Mouse (Mus musculus) cerebellum, adult 9-11 months (tissue): ENCODE measurements at regions not wholly inside any gene's neighbourhood (a gene's known extent, or its start where the extent isn't known, plus 50 kb on each side); places are given as distances from the start of the nearest gene placed in this dataset.

ENCODE experiments used
- DNase-seq: peaks from one replicate; pipeline ENCODE4 v3.0.0; 2022

DNA sequence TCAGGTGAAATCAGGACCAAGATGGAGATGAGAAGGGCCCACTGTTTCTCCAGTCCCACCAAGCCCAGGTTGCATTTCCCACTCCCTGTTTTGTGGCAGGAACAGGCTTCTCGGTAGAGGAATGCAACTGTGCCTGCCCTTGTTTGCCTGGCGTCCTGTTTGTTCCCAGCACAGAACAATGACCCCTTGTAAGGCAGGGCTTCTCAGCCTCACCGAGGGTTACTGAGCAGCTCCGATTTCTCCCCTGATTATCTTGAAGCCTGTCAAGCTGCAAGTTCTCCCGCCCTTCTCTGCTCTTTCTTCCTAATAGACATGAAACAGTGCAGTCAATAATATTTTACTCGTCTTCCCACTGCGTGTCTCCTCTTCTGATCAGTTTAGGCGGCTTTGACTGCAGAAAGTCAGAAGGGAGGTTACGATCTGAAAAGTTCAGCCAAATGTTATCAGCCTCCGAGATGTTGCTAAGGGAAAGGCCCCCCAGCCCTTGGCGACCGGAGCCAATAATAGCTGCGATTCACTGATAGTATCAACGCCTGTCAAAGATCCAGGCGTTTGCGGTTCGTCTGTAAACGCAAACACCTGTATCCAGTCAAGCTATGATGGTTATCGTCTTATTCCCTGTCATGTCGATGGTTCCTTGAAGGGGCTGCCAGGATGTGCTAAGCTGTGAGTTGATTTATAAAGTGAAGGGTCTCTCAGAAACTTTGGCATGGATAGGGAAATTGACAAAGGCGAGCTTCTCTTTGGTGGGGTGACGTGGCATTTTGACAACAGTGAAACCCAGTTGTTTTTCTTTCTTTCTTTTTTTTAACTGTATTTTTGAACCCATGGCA lies 287.7 kb upstream of the Zfp507 start:
- DNase-seq, result no peak

DNA sequence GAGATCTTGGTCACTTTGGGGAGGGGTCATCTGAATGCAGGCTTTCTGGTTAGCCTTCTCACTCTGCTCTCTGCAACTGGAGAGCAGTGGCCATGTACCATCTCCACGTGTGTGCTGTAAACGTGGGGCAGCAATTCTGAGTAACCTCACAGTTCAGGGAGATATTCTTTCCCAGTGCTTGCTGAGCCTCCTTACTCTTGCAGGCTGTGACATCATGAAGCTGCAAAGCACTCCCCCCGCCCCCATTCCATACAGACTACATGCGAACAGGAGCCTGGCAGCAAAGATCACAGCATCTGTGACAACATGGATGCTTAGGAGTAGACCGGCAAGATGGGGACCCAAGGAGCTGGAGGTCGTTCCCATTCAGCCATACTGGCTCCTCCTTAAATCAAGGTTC lies 284.8 kb upstream of the Zfp507 start:
- DNase-seq, result no peak

- DNase-seq, result no peak
Observed at GRCm38 (mm10) chr7:36078666-36079065, 275.9 kb upstream of the Zfp507 start.

DNA sequence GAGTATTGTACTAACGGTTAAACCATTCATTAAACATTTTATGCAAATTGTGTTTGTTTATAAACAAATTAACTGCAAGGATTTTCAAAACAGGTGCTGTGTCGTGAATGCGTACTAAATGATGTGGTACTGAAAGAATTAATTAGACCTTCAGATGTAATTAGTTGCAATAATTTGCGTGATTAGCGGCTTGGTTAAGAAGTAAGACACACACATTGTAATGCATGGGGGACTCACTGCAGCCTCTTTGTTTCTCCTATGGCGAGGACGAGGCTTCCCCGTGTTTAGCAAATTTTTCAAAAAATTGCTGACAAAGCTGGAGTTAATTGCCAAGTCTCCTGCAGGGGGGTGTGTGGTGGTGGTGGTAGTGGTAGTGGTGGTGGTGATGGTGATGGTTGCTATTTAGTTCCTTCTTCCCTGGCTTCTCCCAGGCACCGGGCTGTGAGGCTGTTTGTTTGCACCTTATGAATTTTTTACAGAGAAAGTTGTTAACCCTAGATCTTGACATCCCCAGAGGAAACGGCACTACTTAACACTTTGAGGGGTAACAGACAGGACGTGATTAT lies 275.4 kb upstream of the Zfp507 start:
- DNase-seq, result no peak

DNA sequence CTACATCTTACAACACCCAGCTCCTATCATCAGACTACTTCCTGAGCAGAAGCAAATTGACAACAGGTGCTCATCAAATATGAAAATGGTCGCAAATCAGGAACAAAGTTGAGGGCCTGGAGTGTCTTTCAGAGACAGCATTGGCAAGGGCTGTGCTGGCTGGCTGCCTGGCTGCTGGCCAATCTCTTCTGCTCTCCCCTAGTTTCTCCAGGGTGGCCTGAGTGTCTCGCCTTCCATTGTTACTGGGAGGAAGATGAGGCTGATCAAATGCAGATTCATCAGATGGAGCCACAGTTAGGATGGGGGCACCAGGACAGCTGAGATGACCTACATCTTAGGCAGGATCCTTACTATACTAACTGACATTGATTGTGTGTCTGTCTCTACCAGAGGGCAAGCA lies 274.5 kb upstream of the Zfp507 start:
- no peak for DNase-seq

DNA sequence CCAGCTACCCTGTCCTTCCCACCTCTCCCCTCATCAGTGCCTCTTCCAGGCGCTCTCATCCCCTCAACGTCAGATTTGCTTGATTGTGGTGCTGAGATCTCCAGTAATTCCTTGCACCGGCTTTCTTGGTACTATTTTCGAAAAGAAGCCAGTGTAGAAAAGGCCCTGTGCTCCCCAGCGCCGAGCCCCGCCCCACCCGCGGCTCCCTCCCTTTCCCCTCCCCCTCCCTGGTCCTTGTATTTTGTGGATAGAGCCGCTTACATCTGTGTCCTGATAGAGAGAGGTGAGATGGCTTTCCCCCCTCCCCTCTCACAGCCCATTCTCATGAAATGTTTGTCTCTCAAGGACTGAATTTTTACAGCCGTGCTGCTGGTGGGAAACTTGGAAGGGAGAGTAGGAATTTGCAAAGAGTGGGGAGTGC lies 273.2 kb upstream of the Zfp507 start:
- DNase-seq, result no peak

GRCm38 (mm10) chr7:36071774-36072173 lies 269.0 kb upstream of the Zfp507 start:
- no peak for DNase-seq

DNA sequence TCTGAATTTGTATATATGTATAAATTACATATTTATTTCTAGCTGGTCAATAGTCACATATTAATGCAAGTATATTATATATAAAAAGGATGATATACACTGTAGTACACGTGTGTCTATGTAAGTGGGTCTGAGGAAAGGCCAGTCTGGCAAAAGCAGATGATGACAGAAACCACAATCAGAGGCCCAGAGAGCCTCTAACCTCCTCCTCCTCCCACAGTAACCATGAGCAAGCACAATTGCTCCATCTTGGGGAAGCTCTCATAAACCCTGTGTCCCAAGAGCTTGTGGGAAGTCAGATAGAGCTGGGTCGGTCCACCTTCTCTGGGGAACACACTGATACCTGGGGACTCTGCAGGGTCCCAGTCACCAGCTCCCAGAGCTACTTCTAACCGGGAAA lies 263.9 kb upstream of the Zfp507 start:
- DNase-seq, result no peak

DNA sequence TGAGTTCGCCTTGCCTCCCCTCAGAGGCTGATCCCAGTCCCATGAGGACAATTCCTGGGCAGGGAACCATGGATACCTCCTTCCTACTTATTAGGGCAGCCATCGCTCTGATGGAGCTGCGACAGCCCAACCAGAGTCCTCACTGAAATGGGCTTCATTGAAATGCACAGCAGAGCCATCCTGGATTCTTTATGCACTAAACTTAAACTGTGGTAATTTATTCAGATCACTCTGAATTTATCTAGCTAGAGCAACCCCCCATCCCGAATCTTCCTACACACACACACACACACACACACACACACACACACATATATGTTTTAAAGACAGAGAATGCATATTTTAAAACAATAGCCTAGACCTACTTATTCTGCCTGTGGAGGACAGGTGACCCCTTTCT lies 258.9 kb upstream of the Zfp507 start:
- no peak for DNase-seq

DNA sequence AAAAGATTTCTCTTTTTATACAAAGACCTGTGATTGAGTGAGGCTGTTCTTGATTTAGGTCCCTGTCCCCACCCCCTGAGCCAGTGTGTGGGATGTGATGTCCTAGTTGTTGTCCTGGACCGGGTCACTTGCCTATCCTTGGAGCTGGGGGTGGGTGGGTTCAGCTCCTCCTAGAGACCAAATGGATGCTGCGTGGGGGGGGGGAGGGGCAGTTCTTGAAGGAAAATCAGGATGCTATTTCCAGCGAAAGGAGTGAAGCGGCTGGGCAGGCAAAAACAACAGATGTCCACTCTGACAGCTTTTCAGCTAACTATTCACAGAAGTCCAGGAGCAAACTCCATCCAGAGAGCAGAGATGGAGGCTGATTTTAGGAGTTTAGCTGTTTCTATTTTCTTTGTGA lies 257.6 kb upstream of the Zfp507 start:
- DNase-seq, result no peak

GRCm38 (mm10) chr7:36046053-36046452 lies 243.2 kb upstream of the Zfp507 start:
- DNase-seq, result no peak

GRCm38 (mm10) chr7:36031881-36032280 lies 229.1 kb upstream of the Zfp507 start:
- no peak for DNase-seq

GRCm38 (mm10) chr7:36023015-36023414 lies 220.2 kb upstream of the Zfp507 start:
- no peak for DNase-seq

DNA sequence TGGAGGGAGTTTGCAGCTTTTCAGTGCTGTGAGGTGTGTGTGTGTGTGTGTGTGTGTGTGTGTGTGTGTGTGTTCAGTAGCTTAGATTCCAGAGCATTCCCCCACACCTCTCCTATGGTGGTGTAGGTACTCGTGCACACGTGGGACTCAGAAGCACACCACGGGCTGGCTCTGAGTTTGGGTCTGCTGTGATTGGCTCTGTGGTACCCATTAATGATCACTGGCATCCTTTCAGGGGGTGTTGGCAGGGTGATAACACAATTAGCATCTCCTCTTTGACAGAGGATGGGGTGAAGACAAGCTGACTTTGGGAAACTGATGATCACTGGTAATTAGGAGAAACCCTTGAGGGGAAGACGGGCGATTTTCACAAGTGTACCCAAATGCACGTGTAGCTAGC lies 219.7 kb upstream of the Zfp507 start:
- DNase-seq, result no peak

DNA sequence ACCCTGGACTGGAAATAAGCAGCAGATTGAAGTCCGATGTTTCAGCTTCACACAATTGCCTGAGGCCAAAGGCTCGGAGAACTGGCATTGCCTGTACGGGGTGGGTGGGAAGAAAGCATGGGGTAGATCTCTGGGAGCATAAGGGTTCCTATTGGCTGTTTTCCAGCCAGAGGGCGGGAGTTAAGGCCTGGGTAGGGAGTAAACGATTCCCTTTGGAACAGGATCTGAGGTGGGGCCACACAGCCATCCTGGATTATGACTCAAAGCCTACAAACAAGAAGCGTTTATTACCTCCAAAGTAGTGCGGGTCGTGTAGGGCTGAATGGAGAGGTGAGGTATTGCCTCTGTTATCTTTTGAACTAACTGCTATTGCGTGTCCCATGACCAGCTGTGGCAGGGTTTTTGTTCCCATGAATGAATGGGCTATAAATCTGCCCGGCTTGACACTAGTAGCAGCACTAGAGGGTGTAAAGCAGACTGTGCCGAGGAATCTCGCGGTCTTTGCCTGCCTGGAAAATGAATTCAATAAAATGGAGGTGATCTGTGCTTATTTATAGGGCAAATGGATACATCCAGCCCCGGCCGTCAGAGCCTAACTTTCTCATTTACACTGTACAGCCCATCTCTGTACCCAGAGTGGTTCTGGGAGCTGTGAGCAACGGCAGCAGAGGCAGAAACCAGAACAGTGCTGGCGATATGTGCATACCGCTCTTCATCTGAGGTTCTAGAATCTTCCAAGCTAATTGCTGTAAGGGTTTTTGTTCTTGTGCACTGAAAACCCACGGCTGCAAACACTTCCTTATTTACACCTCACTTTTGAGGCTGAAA lies 214.3 kb upstream of the Zfp507 start:
- no peak for DNase-seq

- no peak for DNase-seq
Observed at GRCm38 (mm10) chr7:35996609-35997008, 193.8 kb upstream of the Zfp507 start.

DNA sequence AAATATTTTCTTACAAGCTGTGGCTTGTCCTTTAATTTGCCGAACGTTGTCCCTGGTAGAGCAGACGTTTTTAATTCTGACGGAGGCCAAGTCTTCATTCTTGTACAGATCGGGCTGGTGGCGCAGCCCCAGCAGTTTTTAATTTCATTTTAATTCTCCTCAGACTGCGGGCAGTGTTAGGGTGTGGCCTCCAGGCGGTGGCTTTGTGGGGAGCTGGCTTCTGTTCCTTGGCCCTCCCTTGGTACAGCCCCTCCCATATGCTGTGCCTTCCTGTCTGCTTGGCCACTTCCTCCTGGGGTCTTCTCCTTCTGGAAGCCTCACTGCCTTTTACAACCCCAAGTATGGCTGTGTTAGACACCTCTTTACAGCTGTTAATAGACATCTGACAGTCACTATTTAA lies 189.7 kb upstream of the Zfp507 start:
- no peak for DNase-seq

GRCm38 (mm10) chr7:35991141-35991540 lies 188.3 kb upstream of the Zfp507 start:
- no peak for DNase-seq

DNA sequence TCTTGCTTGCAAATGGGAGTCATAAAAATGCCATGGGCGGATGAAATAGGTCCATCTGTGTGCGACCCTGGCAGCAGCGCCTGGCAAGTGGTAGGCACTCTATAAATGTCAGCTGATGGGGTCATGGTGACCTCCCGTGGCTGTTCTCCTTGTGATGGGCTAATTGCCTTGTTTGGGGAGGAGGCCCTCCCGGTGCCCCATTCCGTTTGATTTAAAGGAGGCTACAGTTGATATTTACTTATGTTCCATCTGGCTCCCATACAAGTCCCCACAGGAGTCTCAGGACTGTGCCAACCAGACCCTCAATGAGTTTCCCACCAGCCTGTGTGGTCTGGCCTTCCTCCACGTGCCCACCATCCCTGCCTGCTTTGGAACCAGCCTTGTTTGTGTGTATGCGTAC lies 186.7 kb upstream of the Zfp507 start:
- DNase-seq, result no peak

GRCm38 (mm10) chr7:35988449-35989109 lies 185.8 kb upstream of the Zfp507 start:
- no peak for DNase-seq

DNA sequence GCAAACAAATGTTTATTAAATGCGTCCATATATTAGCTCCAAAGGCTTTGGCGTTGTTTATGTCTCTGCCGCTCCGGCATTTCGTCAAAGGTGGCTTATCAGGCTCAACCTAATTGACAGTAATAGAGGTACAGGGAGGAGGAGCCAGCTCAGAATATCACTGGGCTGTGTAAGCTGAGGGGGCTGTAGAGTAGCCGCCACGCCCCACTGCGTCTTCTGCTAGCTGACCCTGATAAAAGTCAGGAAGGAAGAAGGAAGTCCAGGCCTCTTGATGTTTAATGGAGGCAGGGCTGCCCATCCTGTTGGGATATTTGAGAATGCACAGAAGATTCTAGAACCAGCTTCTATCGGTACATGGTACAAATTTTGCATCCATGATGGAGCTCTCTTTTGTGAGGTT lies 175.2 kb upstream of the Zfp507 start:
- DNase-seq, result no peak

DNA sequence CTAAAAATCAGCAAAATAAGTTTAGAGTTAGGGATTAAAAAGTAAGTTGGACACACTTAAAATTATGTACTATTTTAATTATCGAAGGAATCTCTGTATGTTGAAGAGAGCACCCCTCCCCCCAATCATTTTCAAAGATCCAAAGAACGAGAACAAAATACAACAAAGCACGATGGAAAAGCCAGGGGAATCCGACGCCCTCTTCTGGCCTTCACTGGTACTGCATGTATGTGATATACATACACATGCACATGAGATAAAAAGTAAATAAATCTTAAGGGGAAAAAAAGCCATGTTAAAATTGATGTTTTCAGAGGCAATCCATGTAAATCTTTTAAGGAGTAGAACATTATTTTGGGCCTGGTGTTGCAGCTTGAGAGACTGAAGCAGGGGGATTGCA lies 155.9 kb upstream of the Zfp507 start:
- no peak for DNase-seq

GRCm38 (mm10) chr7:35958052-35958451 lies 155.2 kb upstream of the Zfp507 start:
- DNase-seq, result no peak
